Comparison of ENCODE assay signal across 12 mouse cellular contexts in genomic region chr2:30356906-30357305, GRCm38 (mm10). TPM values are rescaled to one million over a fixed set of nuclear protein-coding genes. Genes with fewer than 3 reads are reported as not detected.
DNase-seq lines count a peak whose midpoint lies in the region; ATAC-seq and TF ChIP-seq lines count a peak whose summit lies in the region.
"Had no signal": no experiment of that assay in that cellular context is flagged by ENCODE, and none has a peak within 500 bp of the region (broad histone marks: within the 10 kb centered on the region; RNA-seq: fewer than 3 reads in every experiment).

No protein-coding gene starts in this region.

- peaks cover 32% of the 10 kb centered on the region for H3K36me3 ChIP-seq in forebrain, embryonic 14.5 days (ENCODE audit: control insufficient read depth, insufficient read depth, low read length)
- peaks cover 31% of the 10 kb centered on the region for H3K36me3 ChIP-seq in forebrain, embryonic 12.5 days (replicated peaks)
- no peaks in the 10 kb centered on the region for H3K36me3 ChIP-seq in intestine, embryonic 15.5 days
- peaks cover 26% of the 10 kb centered on the region for H3K36me3 ChIP-seq in intestine, postnatal 0 days (ENCODE audit: control insufficient read depth, insufficient read depth)
- H3K36me3 ChIP-seq in neural tube, embryonic 13.5 days = peaks cover 30% of the 10 kb centered on the region
- H3K36me3 ChIP-seq in stomach, embryonic 16.5 days (ENCODE audit: control insufficient read depth, insufficient read depth, low read length) = 0 out of 2 replicates have a peak, but pooled peaks cover 6% of the 10 kb centered on the region

- no peak overlapping the region for H3K4me3 ChIP-seq in forebrain, embryonic 14.5 days (ENCODE audit: low read depth, low read length)
- H3K4me3 ChIP-seq in forebrain, embryonic 12.5 days (replicated peaks) = no peak overlapping the region
- no peak overlapping the region for H3K4me3 ChIP-seq in intestine, embryonic 15.5 days (replicated peaks)
- H3K4me3 ChIP-seq in intestine, postnatal 0 days (ENCODE audit: low read depth, low read length) = no peak overlapping the region
- no peak overlapping the region for H3K4me3 ChIP-seq in neural tube, embryonic 13.5 days
- no peak overlapping the region for H3K4me3 ChIP-seq in stomach, embryonic 16.5 days (replicated peaks; ENCODE audit: low read length)

- H3K9me3 ChIP-seq in forebrain, embryonic 14.5 days (replicated peaks; ENCODE audit: control insufficient read depth, low read length) = no peaks in the 10 kb centered on the region
- no peaks in the 10 kb centered on the region for H3K9me3 ChIP-seq in forebrain, embryonic 12.5 days
- H3K9me3 ChIP-seq in intestine, embryonic 15.5 days = no peaks in the 10 kb centered on the region
- no peaks in the 10 kb centered on the region for H3K9me3 ChIP-seq in intestine, postnatal 0 days (ENCODE audit: control insufficient read depth)
- no peaks in the 10 kb centered on the region for H3K9me3 ChIP-seq in neural tube, embryonic 13.5 days
- no peaks in the 10 kb centered on the region for H3K9me3 ChIP-seq in stomach, embryonic 16.5 days (replicated peaks; ENCODE audit: control insufficient read depth, low read length)

- WGBS in forebrain, embryonic 14.5 days = 64% methylated on average over 9 of the region's 9 CpGs
- WGBS in forebrain, embryonic 12.5 days = 72% methylated on average over 9 of the region's 9 CpGs
- WGBS in intestine, embryonic 15.5 days = 55% methylated on average over 9 of the region's 9 CpGs
- 60% methylated on average over 9 of the region's 9 CpGs for WGBS in intestine, postnatal 0 days
- 75% methylated on average over 9 of the region's 9 CpGs for WGBS in neural tube, embryonic 13.5 days
- 56% methylated on average over 9 of the region's 9 CpGs for WGBS in stomach, embryonic 16.5 days

- TF ChIP-seq CTCF in intestine, postnatal 0 days (IDR thresholded peaks at IDR 0.05; ENCODE audit: low read depth) = no peak

- H3K27me3 ChIP-seq in forebrain, embryonic 14.5 days (replicated peaks; ENCODE audit: control insufficient read depth, insufficient read depth, low read length) = no peaks in the 10 kb centered on the region
- H3K27me3 ChIP-seq in forebrain, embryonic 12.5 days = no peaks in the 10 kb centered on the region
- H3K27me3 ChIP-seq in intestine, embryonic 15.5 days (replicated peaks) = no peaks in the 10 kb centered on the region
- no peaks in the 10 kb centered on the region for H3K27me3 ChIP-seq in intestine, postnatal 0 days (replicated peaks; ENCODE audit: control insufficient read depth, insufficient read depth, low read length)
- H3K27me3 ChIP-seq in neural tube, embryonic 13.5 days = no peaks in the 10 kb centered on the region
- H3K27me3 ChIP-seq in stomach, embryonic 16.5 days (ENCODE audit: control insufficient read depth, insufficient read depth, low read length) = no peaks in the 10 kb centered on the region

- ATAC-seq in forebrain, embryonic 14.5 days = no peak
- ATAC-seq in forebrain, embryonic 12.5 days (ENCODE audit: low FRiP score) = no peak
- ATAC-seq in intestine, embryonic 15.5 days = no peak
- no peak for ATAC-seq in intestine, postnatal 0 days
- no peak for ATAC-seq in neural tube, embryonic 13.5 days (ENCODE audit: low read depth)
- ATAC-seq in stomach, embryonic 16.5 days (ENCODE audit: insufficient read depth, low FRiP score) = no peak

- no peak overlapping the region for H3K27ac ChIP-seq in forebrain, embryonic 14.5 days (ENCODE audit: low read depth, low read length)
- no peak overlapping the region for H3K27ac ChIP-seq in forebrain, embryonic 12.5 days
- no peak overlapping the region for H3K27ac ChIP-seq in intestine, embryonic 15.5 days
- H3K27ac ChIP-seq in intestine, postnatal 0 days (ENCODE audit: low read depth, low read length) = no peak overlapping the region
- no peak overlapping the region for H3K27ac ChIP-seq in neural tube, embryonic 13.5 days (replicated peaks)
- peak overlapping the region; percentile 84 for H3K27ac ChIP-seq in stomach, embryonic 16.5 days (ENCODE audit: low read length)

- H3K4me2 ChIP-seq in forebrain, embryonic 14.5 days (ENCODE audit: low read length) = no peak overlapping the region
- H3K4me2 ChIP-seq in forebrain, embryonic 12.5 days = no peak overlapping the region
- peak overlapping the region; percentile 91; the same call in 1 of the 2 replicates for H3K4me2 ChIP-seq in intestine, embryonic 15.5 days (replicated peaks)
- H3K4me2 ChIP-seq in intestine, postnatal 0 days (replicated peaks; ENCODE audit: low read depth) = no peak overlapping the region
- H3K4me2 ChIP-seq in neural tube, embryonic 13.5 days = peak overlapping the region; percentile 15; the same call in 1 of the 2 replicates
- H3K4me2 ChIP-seq in stomach, embryonic 16.5 days (ENCODE audit: low read depth, low read length) = peak overlapping the region; percentile 94

- peak overlapping the region; percentile 80; the same call in 1 of the 2 replicates for H3K9ac ChIP-seq in forebrain, embryonic 14.5 days (ENCODE audit: low read length)
- H3K9ac ChIP-seq in forebrain, embryonic 12.5 days = no peak overlapping the region
- H3K9ac ChIP-seq in intestine, embryonic 15.5 days = no peak overlapping the region
- H3K9ac ChIP-seq in intestine, postnatal 0 days (ENCODE audit: low read depth, low read length) = no peak overlapping the region
- 0 out of 2 replicates have a peak overlapping the region, but pooled peaks have one; percentile 93 for H3K9ac ChIP-seq in neural tube, embryonic 13.5 days
- H3K9ac ChIP-seq in stomach, embryonic 16.5 days (ENCODE audit: low read length) = peak overlapping the region; percentile 86; the same call in 1 of the 2 replicates

- DNase-seq in forebrain, embryonic 14.5 days (ENCODE audit: low spot score) = no peak
- no peak for DNase-seq in neural tube, embryonic 10.5 days (ENCODE audit: extremely low spot score, low spot score)
- no peak for DNase-seq in embryo, embryonic 10 days (ENCODE audit: low spot score)
- DNase-seq: adrenal gland, adult 8-10 months; kidney, adult 11 months; layer of hippocampus, adult 9-11 months; thymus, postnatal 4 days had no signal

- H3K4me1 ChIP-seq in forebrain, embryonic 14.5 days (ENCODE audit: control insufficient read depth, insufficient read depth, low read length) = peaks cover 4% of the 10 kb centered on the region; the same call in 1 of the 2 replicates
- peaks cover 22% of the 10 kb centered on the region for H3K4me1 ChIP-seq in forebrain, embryonic 12.5 days
- peaks cover 34% of the 10 kb centered on the region for H3K4me1 ChIP-seq in intestine, embryonic 15.5 days (replicated peaks)
- no peaks in the 10 kb centered on the region for H3K4me1 ChIP-seq in intestine, postnatal 0 days (replicated peaks; ENCODE audit: control insufficient read depth, insufficient read depth, low read length)
- H3K4me1 ChIP-seq in neural tube, embryonic 13.5 days (replicated peaks) = peaks cover 47% of the 10 kb centered on the region
- H3K4me1 ChIP-seq in stomach, embryonic 16.5 days (ENCODE audit: control insufficient read depth, insufficient read depth, low read length) = peaks cover 38% of the 10 kb centered on the region

RNA-seq across cellular contexts. Expression of gene Sh3glb2, which starts 2.2 kb away (rescaled TPM):
- 106 and 123 TPM in 2 replicates for polyA plus RNA-seq in forebrain, embryonic 14.5 days (2014; fragmentation: Nextera tagmentation; extraction: Ambion mirVana)
- 99.8 and 110 TPM in 2 replicates for polyA plus RNA-seq in forebrain, embryonic 12.5 days (2016; fragmentation: Nextera tagmentation; extraction: Ambion mirVana)
- 68.4 and 69.4 TPM in 2 replicates for polyA plus RNA-seq in intestine, embryonic 15.5 days (2015; fragmentation: Nextera tagmentation; extraction: Ambion mirVana)
- 38.1 TPM in 2 replicates for polyA plus RNA-seq in intestine, postnatal 0 days (2015; fragmentation: Nextera tagmentation; extraction: Ambion mirVana)
- 131 and 147 TPM in 2 replicates for polyA plus RNA-seq in neural tube, embryonic 13.5 days (2015; fragmentation: Nextera tagmentation; extraction: Ambion mirVana)
- 107 and 118 TPM in 2 replicates for polyA plus RNA-seq in stomach, embryonic 16.5 days (2015; fragmentation: Nextera tagmentation; extraction: Ambion mirVana)

RNA-seq across cellular contexts. Expression of gene Miga2, which starts 7.1 kb away (rescaled TPM):
- polyA plus RNA-seq in forebrain, embryonic 14.5 days (2014; fragmentation: Nextera tagmentation; extraction: Ambion mirVana) = 18.7 and 23.7 TPM in 2 replicates
- polyA plus RNA-seq in forebrain, embryonic 12.5 days (2016; fragmentation: Nextera tagmentation; extraction: Ambion mirVana) = 24.4 and 25.2 TPM in 2 replicates
- 20.9 and 24.1 TPM in 2 replicates for polyA plus RNA-seq in intestine, embryonic 15.5 days (2015; fragmentation: Nextera tagmentation; extraction: Ambion mirVana)
- 12.6 TPM in 2 replicates for polyA plus RNA-seq in intestine, postnatal 0 days (2015; fragmentation: Nextera tagmentation; extraction: Ambion mirVana)
- 26.0 and 26.3 TPM in 2 replicates for polyA plus RNA-seq in neural tube, embryonic 13.5 days (2015; fragmentation: Nextera tagmentation; extraction: Ambion mirVana)
- polyA plus RNA-seq in stomach, embryonic 16.5 days (2015; fragmentation: Nextera tagmentation; extraction: Ambion mirVana) = 26.2 and 26.3 TPM in 2 replicates

RNA-seq across cellular contexts. Expression of gene Dolpp1, which starts 35.1 kb away (rescaled TPM):
- polyA plus RNA-seq in forebrain, embryonic 14.5 days (2014; fragmentation: Nextera tagmentation; extraction: Ambion mirVana) = 48.1 and 57.8 TPM in 2 replicates
- polyA plus RNA-seq in forebrain, embryonic 12.5 days (2016; fragmentation: Nextera tagmentation; extraction: Ambion mirVana) = 51.4 and 52.3 TPM in 2 replicates
- polyA plus RNA-seq in intestine, embryonic 15.5 days (2015; fragmentation: Nextera tagmentation; extraction: Ambion mirVana) = 44.5 and 50.9 TPM in 2 replicates
- 39.5 and 41.5 TPM in 2 replicates for polyA plus RNA-seq in intestine, postnatal 0 days (2015; fragmentation: Nextera tagmentation; extraction: Ambion mirVana)
- polyA plus RNA-seq in neural tube, embryonic 13.5 days (2015; fragmentation: Nextera tagmentation; extraction: Ambion mirVana) = 51.4 and 52.0 TPM in 2 replicates
- polyA plus RNA-seq in stomach, embryonic 16.5 days (2015; fragmentation: Nextera tagmentation; extraction: Ambion mirVana) = 39.0 and 45.8 TPM in 2 replicates

RNA-seq across cellular contexts. Expression of gene Crat, which starts 58.7 kb away (rescaled TPM):
- polyA plus RNA-seq in forebrain, embryonic 14.5 days (2014; fragmentation: Nextera tagmentation; extraction: Ambion mirVana) = 26.8 and 31.9 TPM in 2 replicates
- 22.5 and 23.0 TPM in 2 replicates for polyA plus RNA-seq in forebrain, embryonic 12.5 days (2016; fragmentation: Nextera tagmentation; extraction: Ambion mirVana)
- polyA plus RNA-seq in intestine, embryonic 15.5 days (2015; fragmentation: Nextera tagmentation; extraction: Ambion mirVana) = 19.6 and 19.8 TPM in 2 replicates
- polyA plus RNA-seq in intestine, postnatal 0 days (2015; fragmentation: Nextera tagmentation; extraction: Ambion mirVana) = 46.1 and 46.4 TPM in 2 replicates
- 22.2 and 23.0 TPM in 2 replicates for polyA plus RNA-seq in neural tube, embryonic 13.5 days (2015; fragmentation: Nextera tagmentation; extraction: Ambion mirVana)
- polyA plus RNA-seq in stomach, embryonic 16.5 days (2015; fragmentation: Nextera tagmentation; extraction: Ambion mirVana) = 27.7 and 29.0 TPM in 2 replicates

RNA-seq across cellular contexts. Expression of gene Ptpa, which starts 58.9 kb away (rescaled TPM):
- 66.6 and 88.4 TPM in 2 replicates for polyA plus RNA-seq in forebrain, embryonic 14.5 days (2014; fragmentation: Nextera tagmentation; extraction: Ambion mirVana)
- polyA plus RNA-seq in forebrain, embryonic 12.5 days (2016; fragmentation: Nextera tagmentation; extraction: Ambion mirVana) = 131 and 144 TPM in 2 replicates
- polyA plus RNA-seq in intestine, embryonic 15.5 days (2015; fragmentation: Nextera tagmentation; extraction: Ambion mirVana) = 117 and 120 TPM in 2 replicates
- 70.9 and 71.4 TPM in 2 replicates for polyA plus RNA-seq in intestine, postnatal 0 days (2015; fragmentation: Nextera tagmentation; extraction: Ambion mirVana)
- 124 and 126 TPM in 2 replicates for polyA plus RNA-seq in neural tube, embryonic 13.5 days (2015; fragmentation: Nextera tagmentation; extraction: Ambion mirVana)
- polyA plus RNA-seq in stomach, embryonic 16.5 days (2015; fragmentation: Nextera tagmentation; extraction: Ambion mirVana) = 138 and 146 TPM in 2 replicates

Comparison
In these comparisons a context has a peak if more than half of its experiments do, and no peak if none do; other contexts are left out.
1. H3K4me2 ChIP-seq: peak in intestine, embryonic 15.5 days (single experiment), neural tube, embryonic 13.5 days (single experiment) and stomach, embryonic 16.5 days (single experiment); none in forebrain, embryonic 14.5 days (single experiment), forebrain, embryonic 12.5 days (single experiment) and intestine, postnatal 0 days (single experiment).
2. H3K9ac ChIP-seq: peak in forebrain, embryonic 14.5 days (single experiment), neural tube, embryonic 13.5 days (single experiment) and stomach, embryonic 16.5 days (single experiment); none in forebrain, embryonic 12.5 days (single experiment), intestine, embryonic 15.5 days (single experiment) and intestine, postnatal 0 days (single experiment).